Mouse (Mus musculus): ENCODE data around the gene Por. TPM values are rescaled to one million over a fixed set of nuclear protein-coding genes. Genes with fewer than 3 reads are reported as not detected.

Por gene
- total RNA-seq, 2 experiments from 2014 or later: 69.8 to 76.4 TPM

DNA sequence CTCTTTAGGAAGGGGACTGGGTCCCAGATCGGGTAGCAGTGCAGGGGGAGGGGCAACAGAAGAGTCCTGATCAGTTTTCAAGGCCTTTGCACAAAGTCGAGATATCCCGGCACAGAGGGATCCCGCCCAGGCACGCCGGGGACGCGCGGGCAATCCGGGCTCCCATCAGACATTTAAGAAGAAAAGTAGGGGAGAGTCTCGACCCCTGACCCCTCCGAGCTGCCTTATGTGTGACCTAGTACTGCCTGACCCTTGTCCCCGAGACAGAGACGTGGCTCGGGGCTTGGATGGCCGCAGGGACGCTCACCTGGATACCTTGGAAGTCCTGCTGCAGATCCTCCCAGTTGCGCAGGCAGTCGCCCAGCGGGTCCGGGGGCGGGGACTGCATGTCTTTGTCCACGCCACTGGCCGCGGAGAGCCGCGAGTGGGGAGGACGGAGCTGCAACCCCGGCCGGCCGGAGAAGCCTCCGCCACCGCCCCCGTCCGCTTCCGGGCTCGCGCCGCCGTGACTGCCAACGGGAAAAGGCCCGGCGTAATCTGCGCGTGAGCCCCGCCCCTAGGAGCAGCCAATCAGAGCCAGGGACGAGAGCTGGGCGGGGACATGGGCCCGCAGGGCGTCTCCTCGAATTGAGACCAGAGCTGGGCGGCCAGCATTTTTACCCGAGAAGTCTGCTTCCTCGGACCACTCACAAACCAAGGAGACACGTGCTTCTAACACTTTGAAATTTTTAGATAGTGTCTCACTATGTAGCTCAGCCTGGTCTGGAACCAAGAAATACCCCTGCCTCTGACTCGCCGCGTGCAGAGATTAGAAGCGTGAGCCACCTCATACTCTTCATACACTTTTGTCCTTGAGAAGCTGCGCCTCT, 74.1 kb downstream of the Por start, which contains the start of gene Tmem120a:
TSS of gene Tmem120a (minus strand) at position 708 of the 869 bp plus-strand sequence.
- peak; percentile 96 to 97 for DNase-seq
- intact Hi-C loops (cut with DNase I): loop anchor here (2.0 kb wide), 2 partner anchors 55 to 113 kb away; no protein-coding TSS in a partner anchor

DNA sequence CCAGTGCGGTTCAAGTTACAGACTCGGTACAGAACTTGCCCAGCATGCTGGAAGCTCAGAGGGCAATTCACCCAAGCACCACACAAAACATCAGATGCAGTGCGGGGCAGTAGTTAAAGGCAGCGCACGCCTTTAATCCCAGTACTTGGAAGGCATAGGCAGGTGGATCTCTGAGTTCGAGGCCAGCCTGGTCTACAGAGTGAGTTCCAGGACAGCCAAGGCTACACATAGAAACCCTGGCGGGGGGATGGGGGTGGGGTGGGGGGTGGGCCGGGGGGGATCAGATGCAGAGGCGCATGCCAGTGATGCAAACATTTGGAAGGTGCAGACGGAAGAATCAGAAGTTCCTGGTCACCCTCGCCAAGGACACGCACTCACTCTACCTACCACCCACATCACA, 74.9 kb downstream of the Por start:
- intact Hi-C loops (cut with DNase I): loop anchor here (2.0 kb wide), 1 partner anchor 114 kb away; no protein-coding TSS in a partner anchor
- DNase-seq: no peak

DNA sequence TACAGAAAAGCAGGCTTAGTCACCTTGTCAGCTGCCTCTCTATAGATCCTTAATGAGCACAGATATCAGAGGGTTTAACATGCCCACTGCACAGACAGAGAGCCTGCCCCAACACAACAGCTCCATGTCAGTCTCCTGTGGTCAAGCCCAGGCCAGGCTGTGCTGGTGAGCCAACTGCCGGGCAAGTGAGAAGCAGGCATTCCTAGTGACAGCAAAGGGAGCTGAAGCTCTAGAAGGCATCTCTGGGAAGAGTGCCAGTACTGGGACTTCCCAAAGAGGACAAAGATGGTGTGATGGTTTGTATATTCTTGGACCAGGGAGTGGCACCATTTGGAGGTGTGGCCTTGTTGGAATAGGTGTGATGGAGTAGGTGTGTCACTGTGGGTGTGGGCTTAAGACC, 81.2 kb downstream of the Por start:
- intact Hi-C loops (cut with DNase I): no loop called here
- DNase-seq: no peak

DNA sequence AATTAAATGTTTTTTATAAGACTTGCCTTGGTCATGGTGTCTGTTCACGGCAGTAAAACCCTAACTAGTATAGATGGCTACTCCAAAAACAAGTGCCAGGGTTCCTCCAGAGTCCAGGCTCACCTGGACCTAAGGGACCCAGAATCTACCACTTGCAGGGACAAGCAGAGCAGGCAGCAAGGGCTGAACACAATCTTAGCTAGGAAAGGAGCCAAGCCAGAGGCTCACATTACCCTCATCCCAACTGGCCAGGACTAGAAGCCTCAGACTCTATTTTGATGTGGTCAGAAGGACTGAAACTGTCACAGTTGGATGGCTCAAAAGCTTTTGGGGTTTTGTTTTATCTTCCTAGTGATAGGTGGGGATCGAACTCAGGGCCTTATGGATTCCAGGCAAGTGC, 81.8 kb downstream of the Por start:
- DNase-seq: no peak
- intact Hi-C loops (cut with DNase I): no loop called here

DNA sequence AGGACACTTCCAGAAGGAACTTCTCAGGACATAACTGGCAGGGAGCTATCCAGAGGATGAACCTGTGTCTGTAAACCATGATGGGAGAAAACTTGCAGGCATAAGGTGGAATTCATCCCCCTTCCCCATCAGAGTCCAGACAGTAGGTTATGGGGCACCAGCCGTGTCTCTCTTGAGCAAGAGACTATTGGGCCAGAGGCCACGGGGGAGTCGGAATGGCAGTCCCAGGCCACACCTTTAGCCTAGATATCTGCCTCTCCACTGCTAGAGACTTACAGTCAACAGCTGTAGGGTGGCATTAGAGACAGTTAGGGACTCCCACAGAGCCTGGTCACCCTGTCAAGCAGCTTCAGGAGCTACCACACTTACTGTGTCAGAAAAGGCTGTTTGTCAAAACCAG, 92.0 kb downstream of the Por start:
- DNase-seq: no peak
- intact Hi-C loops (cut with DNase I): loop anchor here (2.0 to 5.0 kb wide), 3 partner anchors 131 to 365 kb away; partner anchors contain the start of gene Hip1

DNA sequence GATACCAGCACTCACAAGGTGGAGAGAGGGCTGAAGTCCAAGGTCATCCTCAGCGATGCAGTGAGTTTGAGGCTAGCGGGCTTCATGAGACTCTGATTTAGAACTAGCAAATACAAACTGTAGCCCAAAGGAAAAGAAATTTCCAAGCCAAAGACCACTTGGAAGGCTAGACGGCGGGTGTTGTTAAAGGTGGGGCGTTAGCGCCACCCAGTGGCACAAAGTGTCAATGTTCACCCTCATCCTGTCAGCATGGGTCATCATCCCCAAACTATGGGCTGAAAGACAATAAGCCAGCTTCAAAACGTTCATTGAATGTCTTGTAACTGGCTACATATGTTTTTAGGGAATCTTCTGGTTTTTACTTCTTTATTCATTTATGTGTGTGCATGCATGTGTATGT, 93.7 kb downstream of the Por start:
- DNase-seq: peak; percentile 77 to 83

DNA sequence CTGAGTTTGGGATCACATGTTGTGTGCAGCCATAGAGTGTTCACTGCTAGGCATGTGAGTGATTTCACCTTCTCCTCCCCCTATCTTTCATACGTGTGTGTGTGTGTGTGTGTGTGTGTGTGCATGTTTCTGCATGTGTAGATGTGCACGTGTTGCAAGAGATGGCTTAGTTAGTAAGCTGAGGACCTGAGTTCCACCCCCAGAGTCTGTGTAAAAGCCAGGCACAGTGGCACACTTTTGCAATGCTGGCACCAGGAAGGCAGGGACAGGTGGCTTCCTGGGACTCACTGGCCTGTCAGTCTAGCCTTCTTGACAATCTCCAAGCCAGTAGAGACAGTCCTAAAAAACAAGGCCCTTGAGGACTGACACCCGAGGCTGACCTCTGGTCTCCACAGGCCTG, 95.1 kb downstream of the Por start:
- no peak for DNase-seq
- intact Hi-C loops (cut with DNase I): loop anchor here (5.0 kb wide), 2 partner anchors 218 to 368 kb away; partner anchors contain the start of gene Hip1

More for the DNA sequence above, 93.7 kb downstream of the Por start:
- intact Hi-C loops (cut with DNase I): loop anchor here (1.0 to 5.0 kb wide), 4 partner anchors 133 to 366 kb away; partner anchors contain the start of gene Hip1

DNA sequence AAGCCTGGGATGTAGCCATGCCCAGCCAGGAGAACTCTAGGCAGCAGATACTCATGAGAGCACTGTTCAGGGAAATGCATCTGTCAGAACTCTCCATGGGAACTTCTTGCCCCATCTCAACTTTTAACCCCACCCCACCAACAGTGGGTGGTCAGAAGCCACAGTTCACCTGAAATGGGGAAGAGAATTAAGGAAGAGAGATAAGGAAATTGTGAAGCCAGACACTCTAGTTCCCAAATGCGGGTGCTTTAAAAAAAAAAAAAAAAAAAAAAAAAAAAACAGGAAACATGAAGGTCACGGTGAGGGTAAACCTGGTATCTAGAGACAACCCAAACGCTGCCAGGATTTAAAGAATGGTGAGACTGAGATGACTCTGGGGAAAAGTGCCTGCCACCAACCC, 102.7 kb downstream of the Por start:
- DNase-seq: no peak
- intact Hi-C loops (cut with DNase I): no loop called here

DNA sequence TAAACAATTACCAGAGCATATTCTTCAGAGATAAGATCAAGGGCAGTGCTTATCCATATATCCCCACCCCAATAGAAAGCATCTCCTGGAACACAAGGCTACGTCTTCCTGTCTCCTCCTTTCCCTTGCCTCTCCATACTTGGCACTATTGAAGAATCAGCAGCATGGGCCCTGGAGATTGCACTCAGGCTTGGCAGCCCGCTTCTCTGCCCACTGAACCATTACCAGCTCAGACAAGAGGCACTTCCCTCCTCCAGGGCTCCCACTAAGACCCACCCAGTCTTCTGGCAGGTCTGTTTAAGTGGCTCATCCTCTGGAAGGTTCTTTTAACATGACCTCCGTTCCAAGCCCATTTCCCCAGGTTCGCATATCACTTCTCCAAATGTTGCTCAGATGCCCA, 106.7 kb downstream of the Por start:
- intact Hi-C loops (cut with DNase I): loop anchor here (2.0 to 5.0 kb wide), 2 partner anchors 88 to 384 kb away; partner anchors contain the start of gene Pom121
- no peak for DNase-seq

DNA sequence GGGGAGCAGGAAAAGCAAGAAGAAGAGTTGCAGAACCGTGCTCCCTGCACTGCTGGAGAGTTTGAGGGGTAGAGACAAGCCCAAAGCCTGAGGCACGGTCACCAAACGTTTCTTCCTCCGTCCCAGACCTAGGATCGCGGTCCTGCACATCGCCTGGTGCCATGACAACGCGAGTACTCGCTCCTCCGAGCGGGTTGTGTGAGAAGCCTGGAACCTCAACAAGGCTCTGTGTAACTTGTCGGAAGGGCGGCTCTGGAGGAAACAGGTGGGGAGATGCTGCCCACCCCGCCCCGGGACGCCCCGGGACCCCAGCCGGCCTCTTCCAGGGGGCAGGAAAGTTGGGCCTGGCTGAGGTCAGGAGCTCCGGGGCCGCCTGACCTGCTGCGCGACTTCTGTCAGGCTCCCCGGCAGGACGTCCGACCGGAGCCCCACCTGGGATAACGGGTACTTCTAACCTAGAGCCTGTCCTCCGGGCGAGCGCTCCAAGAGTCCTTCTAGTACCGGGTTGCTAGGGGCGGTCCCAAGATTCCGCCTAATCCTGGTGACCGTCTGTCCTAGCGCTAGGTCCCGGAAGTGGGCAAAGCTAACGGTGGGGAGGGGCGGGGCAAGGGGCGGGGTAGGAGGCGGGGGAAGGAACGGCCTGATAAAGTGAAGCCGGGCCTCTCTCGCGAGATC, 108.1 kb downstream of the Por start, which contains the start of gene Styxl1:
TSS of gene Styxl1 (minus strand) at position 590 of the 675 bp plus-strand sequence.
- no peak for DNase-seq
- intact Hi-C loops (cut with DNase I): loop anchor here (1.0 to 5.0 kb wide), 3 partner anchors 89 to 386 kb away; partner anchors contain the start of gene Pom121

DNA sequence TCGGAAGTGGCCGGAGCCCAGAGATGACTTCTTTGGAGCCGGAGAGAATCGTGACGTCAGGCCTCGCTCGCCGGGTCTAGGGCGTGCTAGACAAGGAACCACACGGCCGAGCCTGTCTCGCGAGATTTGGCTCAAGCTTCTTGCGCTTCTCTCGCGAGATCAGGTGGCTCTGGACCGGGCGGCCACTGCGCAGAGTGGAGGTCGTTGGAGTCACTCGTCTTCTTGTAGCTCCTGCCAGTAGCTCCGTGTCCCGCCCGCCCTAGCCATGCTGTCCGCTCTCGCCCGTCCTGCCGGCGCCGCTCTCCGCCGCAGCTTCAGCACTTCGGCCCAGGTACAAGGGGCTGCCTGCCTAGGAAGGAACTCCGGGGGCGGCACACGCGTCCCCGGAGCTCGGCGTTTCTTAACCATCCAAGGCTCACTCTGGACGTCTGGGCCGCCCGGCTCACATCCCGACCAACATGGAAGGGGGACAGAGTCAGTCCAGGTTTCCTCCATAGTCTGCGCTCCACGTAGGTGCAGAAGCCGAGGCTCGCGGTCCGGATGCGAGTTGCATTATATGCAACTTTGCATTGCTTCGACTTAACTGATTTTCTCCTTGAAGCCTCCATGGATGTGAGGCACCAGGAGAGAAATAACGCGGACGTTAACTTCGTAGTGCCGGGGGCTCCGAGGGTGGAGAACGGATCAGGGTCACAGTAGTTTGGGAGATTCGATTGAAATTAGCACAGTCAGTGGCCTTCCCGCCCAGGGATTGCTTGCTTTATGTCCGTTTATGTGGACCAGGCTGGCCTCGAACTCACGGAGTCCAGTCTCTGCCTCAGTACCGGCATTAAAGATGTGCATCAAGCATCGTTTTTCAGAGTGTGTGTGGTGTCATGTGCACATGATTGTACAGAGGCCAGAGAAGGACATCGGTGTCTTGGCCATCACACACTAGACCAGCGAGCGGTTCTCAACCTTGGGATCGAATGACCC, 108.9 kb downstream of the Por start, which contains the start of gene Mdh2:
TSS of gene Mdh2 (plus strand) at position 10 of the 975 bp plus-strand sequence.
- peak; percentile 98 to 99 for DNase-seq
- intact Hi-C loops (cut with DNase I): loop anchor here (1.0 to 5.0 kb wide), 2 partner anchors 147 to 386 kb away; partner anchors contain the start of gene Pom121

DNA sequence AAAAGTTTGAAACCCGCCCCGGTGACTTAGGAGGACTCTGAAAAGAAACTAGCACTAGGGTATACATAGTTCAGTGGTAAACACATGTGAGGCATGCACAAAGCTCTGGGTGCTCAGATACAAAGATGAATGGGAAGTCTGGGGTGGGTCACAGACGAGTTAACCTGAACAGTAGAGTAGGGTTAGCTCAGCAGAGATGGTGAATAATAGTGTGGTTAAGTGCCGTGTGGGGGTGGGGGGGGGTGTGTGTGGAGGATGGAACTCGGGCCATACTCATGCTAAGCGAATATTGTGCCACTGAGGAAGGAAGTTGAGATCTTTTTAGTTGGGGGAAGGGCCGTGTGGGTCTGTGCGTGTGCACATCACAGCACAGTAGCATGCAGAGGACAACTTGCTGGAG, 110.5 kb downstream of the Por start:
- intact Hi-C loops (cut with DNase I): no loop called here
- DNase-seq: no peak

DNA sequence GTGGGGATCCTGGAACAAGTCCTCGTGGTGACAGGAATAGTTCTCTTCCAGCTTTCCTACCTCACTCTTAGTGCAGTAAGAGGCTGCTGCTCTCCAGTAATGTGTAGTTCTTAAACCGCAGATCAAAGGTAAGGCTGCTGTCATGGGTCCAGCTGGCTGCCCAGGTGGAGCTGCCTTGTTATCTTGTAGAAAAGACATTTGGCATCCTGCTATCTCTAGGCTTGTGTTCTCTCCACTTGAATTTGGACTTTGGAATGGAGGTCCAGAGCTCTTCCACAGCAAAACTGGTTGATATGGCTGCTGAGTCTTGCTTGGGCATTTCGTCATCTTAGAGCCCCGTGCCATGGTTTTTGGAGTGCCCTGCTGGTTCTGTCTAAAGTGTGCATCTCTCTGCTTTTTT, 113.1 kb downstream of the Por start:
- DNase-seq: no peak
- intact Hi-C loops (cut with DNase I): no loop called here

Small RNA genes lying within 50 kb of the gene (microRNA-seq; reads per million reads assigned to microRNA genes)
- gene Mir7034 (ENCODE audit: borderline number of aligned reads in 2 of 2): 0 reads per million in 2 experiments

Other genes starting within 250 kb of the Por start
- 10 to 100 TPM; 32.6 to 38.6 TPM for gene Hip1, start 124.9 kb upstream of the Por start, total RNA-seq (2021)
- not detected for gene Ccl26, start 106.5 kb upstream of the Por start, total RNA-seq (2021)
- 1 to 10 TPM; 1.4 to 2.7 TPM for gene Ccl24, start 97.0 kb upstream of the Por start, total RNA-seq (2021)
- 10 to 100 TPM; 18.5 to 18.9 TPM for gene Rhbdd2, start 37.4 kb upstream of the Por start, total RNA-seq (2021)
- 10 to 100 TPM; 12.9 to 18.3 TPM for gene Tmem120a, start 74.4 kb downstream of the Por start, total RNA-seq (2021)
- gene Styxl1, start 108.4 kb downstream of the Por start, total RNA-seq (2021): not detected
- gene Mdh2, start 108.4 kb downstream of the Por start, total RNA-seq (2021): 1,000 to 10,000 TPM; 1,890 to 1,983 TPM
- gene Srrm3, start 136.9 kb downstream of the Por start, total RNA-seq (2021): not detected
- gene Hspb1, start 217.9 kb downstream of the Por start, total RNA-seq (2021): 100 to 1,000 TPM; 406 to 459 TPM

Data from heart, postnatal 36 days (tissue).